In the genomic region with DNA sequence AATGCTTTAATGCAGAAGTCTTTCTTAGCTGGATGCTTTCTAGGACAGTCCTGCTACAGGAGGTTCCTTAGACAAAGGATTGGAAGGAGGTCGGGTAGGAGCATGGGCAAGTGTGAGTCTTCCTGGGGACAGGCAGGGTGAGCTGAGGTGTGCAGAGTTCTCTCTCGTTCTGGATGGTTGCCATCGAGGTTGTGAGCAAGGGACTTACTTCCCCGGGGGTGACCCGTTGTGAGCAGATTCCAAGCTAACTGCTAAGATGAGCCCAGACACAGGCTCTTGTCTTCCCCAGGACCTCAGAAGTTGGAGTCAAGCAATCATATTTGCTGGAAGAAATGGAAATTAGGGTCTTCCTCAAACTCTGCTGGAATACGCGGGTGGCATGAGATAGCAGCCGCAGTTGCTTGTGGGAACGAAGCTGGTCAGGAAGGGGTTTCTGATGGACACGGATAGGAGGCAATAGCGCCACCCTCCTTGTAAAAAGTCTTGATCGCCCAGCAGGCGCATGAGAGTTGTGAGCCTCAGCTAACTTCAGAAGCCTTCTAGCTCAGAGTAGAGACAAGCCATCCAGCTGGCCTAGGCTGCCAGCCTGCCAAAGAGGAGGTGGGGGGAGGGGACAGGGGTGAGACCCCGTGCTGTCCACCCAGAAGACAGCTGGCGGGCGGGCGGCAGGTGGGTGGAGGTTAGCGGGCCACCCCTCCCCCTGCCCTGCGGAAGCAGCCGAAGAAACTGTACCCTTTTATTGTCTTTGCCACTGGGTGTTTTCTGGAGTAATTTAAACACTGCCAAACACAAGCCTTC, we compare ENCODE assay signal across 8 mouse cellular contexts. TPM values are rescaled to one million over a fixed set of nuclear protein-coding genes. Genes with fewer than 3 reads are reported as not detected.
DNase-seq lines count a peak whose midpoint lies in the region; ATAC-seq lines count a peak whose summit lies in the region.

No protein-coding gene starts in this region.

- H3K9me3 ChIP-seq in liver, embryonic 16.5 days (replicated peaks; ENCODE audit: control insufficient read depth, low read length) = no peaks in the 10 kb centered on the region
- no peaks in the 10 kb centered on the region for H3K9me3 ChIP-seq in neural tube, embryonic 11.5 days (ENCODE audit: control insufficient read depth, low read length)

- peak overlapping the region; percentile 63 for H3K4me3 ChIP-seq in liver, embryonic 16.5 days (ENCODE audit: low read depth, low read length)
- peak overlapping the region; percentile 35 for H3K4me3 ChIP-seq in neural tube, embryonic 11.5 days (ENCODE audit: low read depth, low read length)

- no peaks in the 10 kb centered on the region for H3K27me3 ChIP-seq in liver, embryonic 16.5 days (ENCODE audit: control insufficient read depth, insufficient read depth, low read depth, low read length)
- no peaks in the 10 kb centered on the region for H3K27me3 ChIP-seq in neural tube, embryonic 11.5 days (ENCODE audit: control insufficient read depth, insufficient read depth, low read length)

- 1% methylated on average over 20 of the region's 20 CpGs for WGBS in liver, embryonic 16.5 days (ENCODE audit: insufficient replicate concordance)
- 5% methylated on average over 20 of the region's 20 CpGs for WGBS in neural tube, embryonic 11.5 days

- no peaks in the 10 kb centered on the region for H3K36me3 ChIP-seq in liver, embryonic 16.5 days (ENCODE audit: control insufficient read depth, insufficient read depth)
- H3K36me3 ChIP-seq in neural tube, embryonic 11.5 days (ENCODE audit: control insufficient read depth, insufficient read depth, low read length) = no peaks in the 10 kb centered on the region

- intact Hi-C loops in left cerebral cortex, postnatal 14 days (cut with DNase I) = no loop called here

- H3K4me1 ChIP-seq in liver, embryonic 16.5 days (ENCODE audit: control insufficient read depth, low read depth, low read length) = peaks cover 70% of the 10 kb centered on the region
- H3K4me1 ChIP-seq in neural tube, embryonic 11.5 days (ENCODE audit: control insufficient read depth, insufficient read depth, low read length) = peaks cover 10% of the 10 kb centered on the region

- peak; percentile 20 for ATAC-seq in granulocyte monocyte progenitor cell, adult 5-6 weeks (replicated peaks; ENCODE audit: poor library complexity, severe bottlenecking)
- peak; percentile 2 for ATAC-seq in liver, embryonic 16.5 days (ENCODE audit: low read depth)
- ATAC-seq in neural tube, embryonic 11.5 days (ENCODE audit: insufficient read depth, low FRiP score, low TSS enrichment) = peak; percentile 83

- DNase-seq in left cerebral cortex, postnatal 14 days (ENCODE audit: low spot score in 2 of 2) = peak; percentile 37 to 43
- no peak for DNase-seq in left cerebral cortex, adult 9 months (ENCODE audit: low spot score in 2 of 2)
- peak; percentile 72 for DNase-seq in embryo, embryonic 9.5 days (ENCODE audit: extremely low spot score)
- DNase-seq in kidney, adult 9 months = peak; percentile 74
- peak; percentile 62 for DNase-seq in neural tube, embryonic 11.5 days (ENCODE audit: low spot score)
- peak; percentile 69 for DNase-seq in testis, postnatal 14 days (ENCODE audit: low spot score)

- H3K9ac ChIP-seq in liver, embryonic 16.5 days (ENCODE audit: low read depth, low read length) = peak overlapping the region; percentile 88
- peak overlapping the region; percentile 63 for H3K9ac ChIP-seq in neural tube, embryonic 11.5 days (ENCODE audit: low read length)

- peak overlapping the region; percentile 92 for H3K4me2 ChIP-seq in liver, embryonic 16.5 days (ENCODE audit: low read depth, low read length)
- peak overlapping the region; percentile 70 for H3K4me2 ChIP-seq in neural tube, embryonic 11.5 days (ENCODE audit: low read depth)

- peak overlapping the region; percentile 99 for H3K27ac ChIP-seq in liver, embryonic 16.5 days (ENCODE audit: low read length)
- peak overlapping the region; percentile 53; the same call in 1 of the 2 replicates for H3K27ac ChIP-seq in neural tube, embryonic 11.5 days (ENCODE audit: low read depth, low read length)

RNA-seq across cellular contexts. Expression of a gene that starts 44.3 kb away (rescaled TPM):
- 100 to 1,000 TPM; 119 to 126 TPM for total RNA-seq in left cerebral cortex, postnatal 14 days (2021)
- total RNA-seq in granulocyte monocyte progenitor cell, adult 5-6 weeks (2014; fragmentation: Nextera tagmentation) = 92.9 and 128 TPM in 2 replicates
- total RNA-seq in granulocyte monocyte progenitor cell, adult 5-6 weeks (2017) = 93.0 and 101 TPM in 2 replicates
- 42.9 and 46.1 TPM in 2 replicates for polyA plus RNA-seq in liver, embryonic 16.5 days (2015; fragmentation: Nextera tagmentation; extraction: Ambion mirVana)
- polyA plus RNA-seq in neural tube, embryonic 11.5 days (2014; fragmentation: Nextera tagmentation; extraction: Ambion mirVana) = 37.8 and 38.0 TPM in 2 replicates

Comparison
In these comparisons a context has a peak if more than half of its experiments do, and no peak if none do; other contexts are left out.
1. DNase-seq: peak in left cerebral cortex, postnatal 14 days (2 of 2), embryo, embryonic 9.5 days (single experiment), kidney, adult 9 months (single experiment), neural tube, embryonic 11.5 days (single experiment) and testis, postnatal 14 days (single experiment); none in left cerebral cortex, adult 9 months (0 of 2).
2. ATAC-seq: peak in every context shown above with its lines; median percentile 83 in neural tube, embryonic 11.5 days; 20 in granulocyte monocyte progenitor cell, adult 5-6 weeks; 2 in liver, embryonic 16.5 days.